Mouse (Mus musculus) erythroblast, embryonic 14.5 days (primary cell): ENCODE measurements around the gene Plekha3. TPM values are rescaled to one million over a fixed set of nuclear protein-coding genes. Genes with fewer than 3 reads are reported as not detected.

Source experiments
- H3K27me3 ChIP-seq: 2 replicates; pipeline ENCODE4 v1.6.1; 2012; ENCODE audit warnings: inconsistent platforms; ENCODE audit not compliant: control insufficient read depth
- H3K36me3 ChIP-seq: 2 replicates; pipeline ENCODE4 v1.6.1; 2012; ENCODE audit warnings: mild to moderate bottlenecking, inconsistent platforms; ENCODE audit not compliant: control insufficient read depth
- H3K4me1 ChIP-seq: 2 replicates; pipeline ENCODE4 v1.6.1; 2012; ENCODE audit warnings: inconsistent platforms; ENCODE audit not compliant: control insufficient read depth
- H3K4me3 ChIP-seq: replicated peaks from 2 replicates; pipeline ENCODE3; 2012; ENCODE audit warnings: moderate library complexity, mild to moderate bottlenecking, inconsistent platforms
- H3K9me3 ChIP-seq: 2 replicates; pipeline ENCODE4 v1.6.1; 2012; ENCODE audit warnings: low read length, inconsistent platforms, mixed read lengths; ENCODE audit not compliant: control insufficient read depth
- GATA1 ChIP-seq: IDR thresholded peaks from 2 replicates; pipeline ENCODE4 v1.6.1; 2012; ENCODE audit warnings: low read length, inconsistent platforms, mixed read lengths
- TAL1 ChIP-seq: IDR thresholded peaks from 3 replicates; pipeline ENCODE4 v1.6.1; 2012; ENCODE audit warnings: low read length, inconsistent platforms, mixed read lengths
- polyA plus RNA-seq: library from polyadenylated mRNA; stranded (reverse); fragments of >175 nt; gene quantifications from 2 replicates; pipeline ENCODE4 v1.2.3, GENCODE M21; 2012

The Plekha3 gene
- polyA plus RNA-seq, 1 experiment, result 0.02 TPM

DNA sequence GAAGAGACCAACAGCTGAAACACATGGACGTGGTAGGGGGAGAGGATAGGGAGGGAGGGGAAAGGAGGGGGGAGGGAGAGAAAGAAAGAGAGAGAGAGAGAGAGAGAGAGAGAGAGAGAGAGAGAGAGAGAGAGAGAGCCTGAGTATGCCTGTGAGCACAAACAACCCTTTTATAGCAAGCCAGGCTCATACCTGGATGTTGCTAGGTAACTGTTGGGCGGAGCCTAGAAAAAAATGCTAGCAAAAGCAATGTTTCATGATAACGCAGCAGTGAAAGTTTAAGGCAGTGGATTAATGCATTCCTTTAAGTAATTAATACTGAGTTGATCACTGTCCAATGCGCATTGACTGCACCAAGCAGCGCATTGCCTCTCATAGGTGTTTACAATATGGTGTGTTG lies 20.4 kb upstream of the Plekha3 start:
- Histone ChIP-seq H3K9me3 (no peaks in the 10 kb centered on the region; the same call in 1 of the 2 replicates), H3K4me3 (no peak overlapping the region), H3K4me1 (no peaks in the 10 kb centered on the region), H3K36me3 (no peaks in the 10 kb centered on the region), H3K27me3 (no peaks in the 10 kb centered on the region; the same call in 1 of the 2 replicates)
- TF ChIP-seq TAL1 (no peak), GATA1 (no peak)

DNA sequence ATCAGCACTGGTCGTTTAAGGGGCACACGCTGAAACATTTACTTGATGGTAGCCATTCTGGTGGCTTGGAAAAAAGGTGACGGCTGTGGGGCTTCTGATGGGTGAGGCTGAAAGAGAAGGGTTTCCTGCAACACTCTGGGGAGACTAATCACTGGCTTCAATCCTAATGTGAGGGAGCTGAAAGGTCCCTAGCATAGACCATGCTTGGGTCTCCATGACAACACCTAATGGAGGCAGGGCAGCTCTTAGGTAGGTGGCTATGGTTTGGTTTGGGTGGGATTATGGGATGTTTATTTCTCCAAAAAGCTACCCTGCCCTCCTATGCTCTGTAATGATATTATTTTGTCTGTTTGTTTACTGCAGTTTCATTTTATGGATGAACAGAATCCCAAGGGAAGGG lies 19.6 kb upstream of the Plekha3 start:
- H3K27me3 ChIP-seq, result no peaks in the 10 kb centered on the region; the same call in 1 of the 2 replicates
- H3K9me3 ChIP-seq, result no peaks in the 10 kb centered on the region; the same call in 1 of the 2 replicates
- no peak overlapping the region for H3K4me3 ChIP-seq
- H3K36me3 ChIP-seq, result no peaks in the 10 kb centered on the region
- TF ChIP-seq GATA1 (no peak), TAL1 (no peak)
- H3K4me1 ChIP-seq, result no peaks in the 10 kb centered on the region

DNA sequence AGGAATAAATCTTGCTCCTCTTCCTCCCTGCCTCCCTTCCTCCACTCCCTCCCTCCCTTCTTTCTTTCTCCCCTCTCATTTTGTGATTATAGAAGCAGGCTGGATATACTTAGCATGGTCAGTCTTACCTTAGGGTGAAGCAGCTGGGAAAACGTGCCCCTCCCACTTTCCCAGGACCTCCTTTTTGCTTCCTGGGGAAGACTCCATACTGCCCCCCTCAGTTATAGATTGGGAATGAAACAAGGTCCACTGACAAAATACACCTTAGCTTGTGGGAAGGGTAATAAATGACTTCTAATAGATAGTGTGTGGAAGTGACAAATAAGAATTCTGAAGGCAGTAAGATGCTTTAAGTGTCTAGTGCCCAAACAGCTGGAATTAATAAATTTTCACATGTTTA lies 19.1 kb upstream of the Plekha3 start:
- no peaks in the 10 kb centered on the region; the same call in 1 of the 2 replicates for H3K9me3 ChIP-seq

DNA sequence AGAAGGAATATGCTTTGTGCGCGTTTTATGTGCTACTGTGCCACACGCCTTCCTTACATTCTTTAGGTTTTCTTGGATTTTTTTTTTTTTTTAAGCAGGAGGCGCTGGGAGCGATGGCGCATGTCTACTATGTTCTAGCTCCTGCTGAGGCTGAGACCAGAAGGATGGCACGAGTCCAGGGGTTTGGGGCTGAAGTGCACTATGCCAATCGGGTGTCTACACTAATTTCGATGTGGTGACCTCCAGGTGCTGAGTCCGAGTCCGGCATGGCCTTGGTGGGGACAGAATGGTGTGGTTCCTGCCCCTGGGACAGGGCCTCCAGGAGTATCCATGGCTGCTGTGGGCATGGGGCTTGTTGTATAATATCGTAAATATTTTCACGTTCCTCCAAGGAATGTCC lies 16.5 kb upstream of the Plekha3 start:
- Histone ChIP-seq H3K36me3 (no peaks in the 10 kb centered on the region), H3K4me1 (no peaks in the 10 kb centered on the region), H3K27me3 (no peaks in the 10 kb centered on the region; the same call in 1 of the 2 replicates), H3K4me3 (no peak overlapping the region), H3K9me3 (no peaks in the 10 kb centered on the region)
- no peak for TF ChIP-seq GATA1
- no peak for TF ChIP-seq TAL1

More for the DNA sequence above, 19.1 kb upstream of the Plekha3 start:
- Histone ChIP-seq H3K4me3 (no peak overlapping the region), H3K4me1 (no peaks in the 10 kb centered on the region), H3K36me3 (no peaks in the 10 kb centered on the region), H3K27me3 (no peaks in the 10 kb centered on the region; the same call in 1 of the 2 replicates)
- no peak for TF ChIP-seq TAL1
- TF ChIP-seq GATA1, result no peak

DNA sequence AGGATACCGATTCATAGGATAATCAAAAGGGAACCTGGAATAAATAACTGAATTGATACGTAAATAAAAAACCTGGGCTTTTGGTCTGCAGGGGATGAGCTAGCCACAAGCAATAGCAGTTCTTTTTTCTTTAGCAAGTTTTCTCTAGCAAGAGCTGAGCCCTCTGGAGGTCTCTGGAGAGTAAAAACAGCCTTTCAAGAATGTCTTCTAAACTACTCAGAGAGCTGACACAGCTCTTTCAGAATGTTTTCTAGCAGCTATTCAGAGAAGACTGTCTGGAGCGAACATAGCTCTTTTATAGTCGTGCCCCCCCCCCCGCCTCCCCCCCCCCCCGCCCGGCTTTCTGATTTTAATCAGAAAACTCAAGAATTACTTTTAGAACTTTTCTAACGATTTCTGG lies 15.7 kb upstream of the Plekha3 start:
- H3K27me3 ChIP-seq, result no peaks in the 10 kb centered on the region; the same call in 1 of the 2 replicates
- TF ChIP-seq GATA1 (no peak), TAL1 (no peak)
- H3K36me3 ChIP-seq, result no peaks in the 10 kb centered on the region
- H3K4me3 ChIP-seq, result no peak overlapping the region
- H3K9me3 ChIP-seq, result no peaks in the 10 kb centered on the region
- H3K4me1 ChIP-seq, result no peaks in the 10 kb centered on the region

DNA sequence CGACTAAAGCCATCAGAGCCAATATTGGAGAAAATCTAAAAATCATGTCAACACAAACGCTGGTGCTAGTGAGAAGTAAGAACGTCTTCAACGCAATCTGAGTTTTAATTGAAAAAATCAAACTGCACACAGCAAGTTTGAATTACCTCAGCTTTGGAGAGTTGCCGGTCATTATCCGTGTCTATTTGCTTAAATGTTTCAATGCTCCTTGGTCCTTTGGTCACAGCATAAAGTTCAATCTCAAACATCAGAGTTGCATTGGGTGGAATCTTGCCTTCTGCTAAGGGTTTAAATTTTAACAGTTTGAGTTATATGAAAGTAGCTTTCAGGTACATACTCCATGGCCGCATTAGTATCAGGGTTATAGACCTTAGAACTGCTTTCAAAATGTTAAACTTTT lies 9.6 kb upstream of the Plekha3 start:
- no peak for TF ChIP-seq TAL1
- TF ChIP-seq GATA1, result no peak
- Histone ChIP-seq H3K9me3 (no peaks in the 10 kb centered on the region), H3K36me3 (peaks cover 6% of the 10 kb centered on the region), H3K4me1 (no peaks in the 10 kb centered on the region), H3K27me3 (no peaks in the 10 kb centered on the region), H3K4me3 (no peak overlapping the region)

DNA sequence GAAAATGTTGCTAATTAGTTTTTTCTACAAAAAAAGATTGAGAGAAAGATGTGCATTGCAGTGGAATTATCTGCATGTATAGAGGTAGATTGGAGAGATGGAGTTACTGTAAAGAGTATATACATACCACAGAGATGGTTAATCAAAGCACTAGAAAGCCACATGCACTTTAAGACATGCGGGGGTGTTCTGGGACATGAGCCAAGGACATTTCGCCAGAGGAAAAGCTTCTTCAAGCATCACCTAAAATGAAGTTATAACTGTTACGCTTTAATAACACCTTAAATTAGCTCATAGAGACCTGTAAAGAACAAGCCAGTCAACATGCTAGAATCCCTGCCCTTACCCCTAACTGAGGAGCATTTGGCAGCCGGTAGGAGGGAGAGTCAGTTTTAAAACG lies 7.9 kb upstream of the Plekha3 start:
- H3K4me3 ChIP-seq, result no peak overlapping the region

DNA sequence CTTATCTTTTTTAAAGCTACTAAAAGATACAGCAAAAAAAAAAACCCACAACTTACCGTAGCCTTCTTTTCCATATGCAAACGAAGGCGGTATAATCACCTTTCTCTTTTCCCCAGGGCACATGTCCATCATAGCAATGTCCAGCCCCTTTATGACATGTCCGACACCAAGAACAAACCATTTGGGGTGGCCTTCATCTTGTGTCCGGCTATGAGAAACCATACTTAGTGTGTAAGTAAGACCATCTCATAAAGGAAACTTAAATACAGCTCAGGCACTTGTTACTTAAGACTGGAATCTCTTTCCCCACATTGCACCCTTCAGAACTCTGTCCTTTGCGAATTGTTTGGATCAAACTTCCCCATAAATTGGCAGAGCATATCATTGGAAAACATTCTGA lies 3.4 kb upstream of the Plekha3 start:
- H3K36me3 ChIP-seq, result no peaks in the 10 kb centered on the region

More for the DNA sequence above, 7.9 kb upstream of the Plekha3 start:
- Histone ChIP-seq H3K4me1 (peaks cover 7% of the 10 kb centered on the region), H3K9me3 (no peaks in the 10 kb centered on the region), H3K27me3 (no peaks in the 10 kb centered on the region), H3K36me3 (peaks cover 6% of the 10 kb centered on the region)
- TF ChIP-seq GATA1 (no peak), TAL1 (no peak)

DNA sequence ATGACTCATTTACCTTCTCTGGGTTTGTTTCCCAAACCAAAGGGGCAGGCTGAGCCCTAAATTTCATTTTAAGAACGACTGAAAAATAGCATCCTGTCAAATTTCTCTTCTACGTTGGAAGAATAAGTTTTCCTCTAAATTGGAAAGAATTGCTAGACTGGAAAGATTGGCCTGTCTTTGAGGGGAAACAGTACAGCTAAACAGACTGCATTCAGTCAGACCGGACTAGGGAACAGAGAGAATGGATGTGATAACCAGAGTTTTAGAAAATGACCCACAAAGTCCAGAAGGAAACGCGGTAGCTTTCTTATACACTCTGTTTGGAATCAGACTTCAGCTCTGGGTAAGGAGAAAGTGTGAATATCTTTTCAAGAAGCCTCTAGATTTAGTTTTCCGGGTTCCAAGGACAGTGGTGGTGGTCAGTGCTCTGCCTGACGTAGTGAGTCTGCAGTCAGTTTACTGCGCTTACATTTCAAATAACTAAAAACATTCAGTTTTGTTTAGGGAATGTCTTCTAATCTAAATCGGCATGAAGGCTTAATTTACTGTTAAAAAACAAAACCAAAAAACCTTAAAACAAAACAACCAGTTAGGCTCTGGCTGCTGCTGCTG lies 2.8 kb upstream of the Plekha3 start:
- H3K4me1 ChIP-seq, result peaks cover 50% of the 10 kb centered on the region

More for the DNA sequence above, 3.4 kb upstream of the Plekha3 start:
- Histone ChIP-seq H3K4me3 (no peak overlapping the region), H3K27me3 (no peaks in the 10 kb centered on the region), H3K9me3 (no peaks in the 10 kb centered on the region), H3K4me1 (peaks cover 47% of the 10 kb centered on the region)
- TF ChIP-seq GATA1, result no peak
- TF ChIP-seq TAL1, result no peak

DNA sequence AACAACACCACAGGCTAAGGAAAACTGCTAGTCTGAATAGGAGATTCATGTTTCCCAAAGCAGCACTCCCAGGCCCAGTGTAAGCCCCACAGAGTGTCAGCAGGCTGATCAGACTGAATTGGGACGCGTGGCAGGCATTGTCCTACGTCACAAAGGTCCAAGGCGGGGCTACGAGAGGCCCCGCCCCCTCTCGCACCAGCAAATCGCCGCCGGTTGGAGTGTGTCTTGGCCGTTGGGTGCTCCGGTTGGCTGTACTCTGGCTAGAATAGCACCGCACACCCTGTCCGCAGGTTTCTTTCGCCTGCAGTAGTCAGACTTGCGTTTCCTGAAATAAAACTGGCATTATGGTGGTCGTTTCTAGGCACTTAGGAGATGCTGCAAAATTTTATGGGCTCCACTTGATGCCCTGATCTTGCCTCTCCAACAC lies 2.1 kb upstream of the Plekha3 start, which contains the start of gene Fkbp7:
Fkbp7 (minus strand) TSS at position 151 of the 427 bp plus-strand sequence.
- H3K4me1 ChIP-seq, result peaks cover 50% of the 10 kb centered on the region
- no peaks in the 10 kb centered on the region for H3K36me3 ChIP-seq
- no peak for TF ChIP-seq GATA1
- no peak for TF ChIP-seq TAL1
- no peaks in the 10 kb centered on the region for H3K9me3 ChIP-seq
- H3K27me3 ChIP-seq, result no peaks in the 10 kb centered on the region
- H3K4me3 ChIP-seq, result peak within 1 kb of the TSS; percentile 62

More for the DNA sequence above, 2.8 kb upstream of the Plekha3 start:
- no peaks in the 10 kb centered on the region for H3K27me3 ChIP-seq
- peak overlapping the region; percentile 62 for H3K4me3 ChIP-seq
- H3K9me3 ChIP-seq, result no peaks in the 10 kb centered on the region
- H3K36me3 ChIP-seq, result no peaks in the 10 kb centered on the region
- TF ChIP-seq GATA1 (no peak), TAL1 (no peak)
